Mouse (Mus musculus) urinary bladder, postnatal 36 days (tissue): ENCODE measurements at regions not wholly inside any gene's neighbourhood (a gene's known extent, or its start where the extent isn't known, plus 50 kb on each side); places are given as distances from the start of the nearest gene placed in this dataset.

ENCODE experiments used
- DNase-seq, 2 experiments: peaks; one replicate each; pipeline ENCODE4 v3.0.0; 2022; ENCODE audit warnings: low spot score in 2 of 2, mixed read lengths in 1 of 2

DNA sequence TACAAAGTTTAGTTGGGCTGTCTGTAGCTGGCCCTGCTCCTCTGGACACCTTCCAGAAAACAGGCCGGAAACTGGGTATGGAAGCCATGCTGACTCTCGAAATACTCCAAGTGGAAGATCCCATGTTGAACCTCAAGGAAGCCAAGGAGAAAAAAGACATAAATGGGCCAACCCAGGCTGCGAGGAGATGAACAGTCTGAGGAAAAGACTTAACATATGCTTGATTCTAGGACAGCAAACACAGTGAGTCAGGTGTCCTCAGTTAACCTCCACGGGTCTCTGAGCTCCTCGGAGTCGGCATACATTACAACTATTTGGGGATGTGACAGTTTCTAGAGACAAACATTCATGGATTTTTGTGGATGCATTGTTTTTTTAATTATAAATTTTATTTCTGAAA, 60.0 kb upstream of the Msi2 start:
- DNase-seq = no peak

DNA sequence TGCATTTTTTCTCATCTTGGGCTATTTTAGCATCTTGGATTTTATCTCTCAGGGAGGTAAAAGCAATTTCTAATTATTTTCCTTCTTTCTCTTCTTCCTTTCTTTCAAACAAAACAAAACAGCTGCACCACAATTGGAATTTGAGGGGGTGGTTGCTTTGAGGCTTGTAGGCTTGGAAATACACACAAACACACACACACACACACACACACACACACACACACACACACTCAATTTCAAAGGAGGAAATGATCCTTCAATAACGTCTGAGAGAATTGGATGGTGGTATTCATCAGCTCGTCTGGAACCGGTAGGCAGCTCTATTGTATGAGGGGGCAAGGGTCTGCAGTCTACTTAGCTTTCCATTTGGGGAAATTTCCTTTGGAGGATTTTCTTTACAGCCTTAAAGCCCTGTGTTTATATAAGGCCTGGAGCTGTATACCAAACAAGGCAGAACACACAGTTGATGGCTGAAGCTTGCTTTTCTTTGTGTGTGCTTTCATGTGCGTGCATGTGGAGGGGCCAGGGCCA, 56.2 kb upstream of the Msi2 start:
- no peak for DNase-seq

DNA sequence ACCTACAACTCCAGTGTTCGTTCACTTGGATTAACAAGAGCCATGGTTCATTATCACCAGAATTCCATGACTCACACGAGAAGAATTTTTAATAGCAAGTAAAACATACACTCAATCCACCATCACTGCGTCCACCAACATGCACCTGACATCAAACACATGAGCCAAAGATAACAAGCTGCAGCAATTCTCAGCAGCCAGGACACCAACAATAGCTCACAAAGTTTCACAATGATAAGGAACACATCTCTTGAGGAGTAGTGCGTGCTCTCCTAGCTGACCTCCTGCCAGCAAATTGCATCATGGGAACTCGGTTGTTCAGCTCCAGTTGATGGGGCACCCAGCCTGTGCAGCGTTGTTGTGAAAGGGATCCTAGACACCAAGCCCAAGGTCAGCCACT, 55.6 kb upstream of the Msi2 start:
- DNase-seq = peak in 1 of 2 experiments; percentile 9

DNA sequence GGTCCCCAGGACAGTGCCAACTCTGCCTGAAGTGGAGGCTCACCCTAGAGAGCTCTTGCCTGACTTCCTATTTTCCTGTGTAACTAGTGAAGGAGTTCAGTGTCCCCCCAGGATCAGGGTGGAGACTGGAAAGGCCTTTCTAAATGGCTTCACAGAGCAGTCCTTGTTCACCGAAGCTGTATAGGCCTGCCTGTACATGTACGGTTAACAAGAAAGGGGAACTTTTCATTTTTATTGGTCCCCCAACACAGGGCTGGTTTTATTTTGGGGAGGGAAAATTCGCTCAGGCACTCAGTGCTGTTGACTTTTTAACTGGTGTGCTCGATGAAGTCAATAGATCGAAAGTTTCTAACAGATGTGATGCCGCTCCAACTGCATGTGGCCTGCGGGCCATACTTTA, 52.1 kb upstream of the Msi2 start:
- DNase-seq = no peak
